Mouse (Mus musculus): ENCODE measurements around the gene Olfr559. TPM values are rescaled to one million over a fixed set of nuclear protein-coding genes. Genes with fewer than 3 reads are reported as not detected.
A peak's percentile ranks its signal among the peaks of the same experiment; 100 is the strongest.

Gene Olfr559
- total RNA-seq (2021), result not detected

DNA sequence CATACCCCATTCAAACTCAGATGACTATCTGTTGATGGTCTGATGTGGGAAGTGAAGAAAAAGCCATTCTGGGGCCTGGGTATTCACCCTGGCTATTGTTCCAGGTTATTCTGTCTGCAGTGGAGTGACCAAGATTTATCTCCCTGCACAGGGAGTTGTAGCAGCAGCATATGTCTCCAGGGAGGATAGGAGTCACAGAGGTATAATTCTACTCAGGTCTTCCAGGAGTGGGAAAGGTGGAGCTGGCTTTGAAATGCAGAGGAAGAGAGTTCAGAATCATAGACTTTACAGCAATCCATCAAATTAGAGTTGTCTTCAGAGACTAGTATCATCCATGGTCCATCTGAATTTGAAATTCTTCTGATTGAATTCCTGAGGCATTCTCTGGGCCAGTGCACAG lies at the start of gene Olfr559:
TSS of gene Olfr559 (minus strand) at position 101 of the 400 bp plus-strand sequence.
- intact Hi-C loops (cut with DNase I), result no loop called here
- no peak for DNase-seq

DNA sequence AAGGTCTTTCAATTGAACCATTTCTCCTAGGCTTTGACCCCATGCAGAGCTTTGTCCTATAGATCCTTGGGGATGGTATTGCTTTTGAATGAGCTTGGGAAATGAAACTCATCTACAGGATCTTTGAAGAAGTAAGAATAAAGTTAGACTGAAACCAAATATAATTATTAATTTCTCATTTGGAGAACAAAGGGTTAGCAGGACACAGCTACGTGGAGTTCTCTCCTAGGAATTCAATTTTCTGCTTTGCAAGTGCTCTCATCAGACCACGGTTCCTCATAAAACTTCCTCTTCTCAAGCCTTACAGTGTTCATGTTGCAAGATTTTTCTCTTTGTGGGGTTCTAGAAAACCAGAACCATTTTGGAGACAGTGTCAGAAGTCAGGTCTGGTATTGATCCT lies 43.6 kb upstream of the Olfr559 start, which contains the start of gene Olfr561:
TSS of gene Olfr561 (plus strand) at position 301 of the 400 bp plus-strand sequence.
- no peak for DNase-seq
- intact Hi-C loops (cut with DNase I), result no loop called here

DNA sequence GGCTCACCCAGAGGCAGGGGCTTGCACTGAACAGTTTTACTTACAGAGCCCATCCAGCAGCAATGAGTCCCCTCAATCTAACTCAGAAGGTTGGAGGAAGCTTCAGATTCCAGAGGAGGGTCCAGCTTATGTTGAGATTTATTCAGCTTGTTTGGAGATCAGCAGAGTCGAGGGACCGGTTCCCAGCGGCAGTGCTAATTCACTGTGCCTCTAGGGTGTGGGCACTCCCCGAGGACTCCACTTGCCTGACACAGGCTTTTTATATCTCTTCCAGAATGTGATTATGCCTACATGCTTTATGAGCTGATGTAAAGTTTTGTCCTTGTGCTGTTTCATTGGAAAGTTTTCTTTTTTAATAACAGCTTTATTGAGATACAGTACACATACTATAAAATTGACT lies 32.0 kb upstream of the Olfr559 start, which contains the start of the genes Olfr560 and Olfr78:
TSS of gene Olfr560 (minus strand) at position 101 of the 400 bp plus-strand sequence.
TSS of gene Olfr78 (minus strand) at position 206 of the 400 bp plus-strand sequence.
- DNase-seq, result no peak
- intact Hi-C loops (cut with DNase I), result no loop called here

DNA sequence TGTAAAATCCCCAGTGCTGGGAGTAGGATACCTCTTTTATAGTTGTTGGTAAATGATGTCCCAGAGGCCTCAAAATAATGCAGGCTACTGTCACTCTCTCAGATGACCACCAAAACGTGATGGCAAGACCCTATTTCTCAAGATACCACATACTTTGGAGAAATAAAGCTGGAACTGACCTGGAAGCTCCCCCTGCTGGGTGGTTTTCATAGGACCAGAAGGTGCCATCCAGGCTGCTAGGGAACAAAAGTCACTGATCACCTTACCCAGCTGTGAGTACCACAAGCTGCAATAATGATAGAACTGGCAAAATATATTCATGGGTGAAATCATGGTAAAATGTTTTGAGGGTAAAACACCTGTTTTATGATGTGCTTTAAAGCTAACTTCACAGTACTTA lies 24.8 kb upstream of the Olfr559 start:
- no peak for DNase-seq
- intact Hi-C loops (cut with DNase I), result no loop called here

DNA sequence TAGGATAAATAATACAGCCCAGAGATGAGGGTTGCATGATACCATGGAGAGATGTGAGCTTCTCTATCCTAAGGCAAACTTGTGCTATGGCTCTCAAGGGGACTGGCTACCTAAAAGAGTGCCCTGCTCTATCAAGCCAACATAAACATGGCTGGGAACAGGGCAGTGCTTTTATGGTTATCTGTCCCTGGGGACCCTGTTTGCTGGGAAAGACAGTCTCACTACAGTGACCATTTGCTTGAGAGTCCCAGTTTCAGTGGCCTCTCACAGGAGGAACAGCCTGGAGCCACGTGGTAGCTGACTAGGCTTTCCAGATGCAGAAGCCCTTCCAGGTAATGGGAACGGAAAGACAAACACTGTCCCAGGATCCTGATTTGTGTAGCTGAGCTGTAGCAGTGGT lies 10.4 kb upstream of the Olfr559 start:
- intact Hi-C loops (cut with DNase I), result no loop called here
- DNase-seq, result no peak

DNA sequence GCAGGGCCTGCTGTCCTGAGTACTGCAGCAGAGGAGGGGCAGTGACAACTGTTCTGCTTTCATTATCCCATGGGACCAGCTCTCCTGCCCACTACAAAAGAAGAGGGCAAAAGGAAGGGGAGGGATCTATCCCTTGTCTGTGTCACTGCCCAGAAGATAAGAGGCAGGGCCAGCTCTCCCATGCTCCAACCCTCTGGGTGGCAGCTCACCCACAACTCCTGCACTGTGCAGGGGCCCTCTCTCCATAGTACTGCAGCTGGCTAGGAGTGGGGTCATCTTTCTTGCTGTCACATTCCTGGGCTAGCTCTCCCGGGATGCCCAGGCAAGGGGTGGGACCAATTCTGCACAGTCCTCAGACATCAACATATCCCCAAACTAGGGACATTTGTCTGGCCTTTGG lies 6.5 kb upstream of the Olfr559 start:
- DNase-seq, result no peak
- intact Hi-C loops (cut with DNase I), result no loop called here

DNA sequence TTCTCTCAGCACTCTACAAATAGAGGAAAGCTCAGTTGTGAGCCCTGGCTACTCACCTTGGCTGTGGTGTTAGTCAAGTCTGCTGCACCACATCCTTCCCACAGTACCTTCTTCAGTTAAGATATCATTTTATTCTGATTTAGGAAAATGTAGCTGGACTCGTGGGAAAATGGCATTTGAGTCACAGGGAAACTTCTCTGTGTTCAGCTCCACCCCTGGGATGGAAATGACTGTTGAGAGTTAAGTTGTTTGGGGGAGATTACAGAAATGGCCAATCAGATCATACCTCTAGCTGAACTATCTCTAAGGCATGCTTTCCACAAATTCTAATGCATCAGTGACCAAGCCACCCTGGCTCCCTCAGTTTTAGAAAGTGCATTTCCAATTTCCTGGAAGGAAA lies 8.3 kb downstream of the Olfr559 start, which contains the start of gene Olfr33:
TSS of gene Olfr33 (minus strand) at position 101 of the 400 bp plus-strand sequence.
- no peak for DNase-seq
- intact Hi-C loops (cut with DNase I), result no loop called here

DNA sequence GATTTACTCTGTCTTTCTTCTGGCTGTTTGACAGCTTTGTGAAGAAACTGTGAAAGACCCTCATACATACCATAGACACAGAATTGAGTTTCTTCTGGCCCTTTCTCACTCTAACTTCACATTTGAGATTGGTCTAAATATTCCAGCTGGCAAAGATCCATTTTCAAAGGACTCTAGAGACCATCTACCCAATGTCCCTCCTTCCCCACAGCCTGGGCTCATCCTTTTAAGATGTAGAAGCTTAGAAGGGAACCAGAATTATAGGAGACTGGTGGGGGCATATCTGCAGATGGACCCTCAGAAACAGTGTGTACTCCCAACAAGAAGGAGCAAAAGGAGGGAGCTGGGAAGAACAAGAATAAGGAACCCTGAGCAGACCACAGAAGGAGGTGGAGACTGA lies 25.4 kb downstream of the Olfr559 start, which contains the start of gene Olfr558:
TSS of gene Olfr558 (plus strand) at position 301 of the 400 bp plus-strand sequence.
- intact Hi-C loops (cut with DNase I), result no loop called here
- no peak for DNase-seq

DNA sequence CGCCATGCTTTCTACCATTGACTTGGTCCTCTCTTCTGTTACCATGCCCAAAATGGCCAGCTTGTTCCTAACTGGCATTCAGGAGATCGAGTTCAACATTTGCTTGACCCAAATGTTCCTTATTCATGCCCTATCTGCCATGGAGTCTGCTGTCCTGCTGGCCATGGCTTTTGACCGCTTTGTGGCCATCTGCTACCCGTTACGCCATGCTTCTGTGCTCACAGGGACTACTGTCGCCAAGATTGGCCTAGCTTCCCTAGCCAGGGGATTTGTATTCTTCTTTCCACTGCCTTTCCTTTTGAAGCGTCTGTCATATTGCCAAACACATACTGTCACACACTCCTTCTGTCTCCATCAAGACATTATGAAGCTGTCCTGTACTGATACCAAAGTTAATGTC lies 28.8 kb downstream of the Olfr559 start:
- intact Hi-C loops (cut with DNase I), result loop anchor here (10.0 kb wide), 1 partner anchor 216 kb away; the partner anchor contains the start of gene Olfr571
- DNase-seq, result peak; percentile 6

DNA sequence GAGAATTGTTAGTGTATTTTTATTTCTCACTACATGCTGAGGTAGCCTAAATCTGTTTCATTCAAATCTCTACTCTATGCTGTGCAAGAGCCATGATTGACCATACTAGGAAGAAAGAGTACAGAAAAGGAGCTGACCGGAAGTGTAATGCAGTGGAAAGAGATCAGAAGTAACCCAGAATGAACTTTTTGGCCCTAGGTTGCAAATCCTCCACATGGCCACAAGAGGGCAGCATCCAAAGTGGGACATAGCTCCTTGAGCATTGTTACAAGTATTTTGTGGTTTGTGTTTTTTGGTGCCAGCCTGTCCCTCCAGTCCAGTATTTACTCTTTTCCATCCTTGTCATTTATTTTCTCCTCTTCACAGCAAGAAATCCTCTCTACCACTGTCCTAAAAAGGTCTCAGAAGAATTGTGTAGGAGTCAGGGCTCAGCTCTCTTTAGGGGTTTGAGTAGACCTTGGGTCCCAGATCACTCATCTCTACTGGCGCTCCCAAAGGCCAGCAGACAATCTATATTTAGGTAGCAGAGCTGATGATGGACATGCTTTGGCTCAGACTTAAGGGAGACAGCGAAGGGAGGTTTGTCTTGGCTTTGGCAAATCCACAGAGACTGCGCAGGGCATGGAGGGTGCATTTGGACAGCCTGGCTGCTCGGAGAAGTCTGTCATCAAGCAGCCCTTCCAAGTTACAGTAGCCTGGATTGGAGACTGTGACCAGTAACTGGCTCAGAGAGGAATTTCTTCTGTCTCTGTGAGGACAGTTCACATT lies 31.7 kb downstream of the Olfr559 start, which contains the start of gene Olfr557:
TSS of gene Olfr557 (plus strand) at position 553 of the 768 bp plus-strand sequence.
- peak; percentile 12 for DNase-seq
- intact Hi-C loops (cut with DNase I), result loop anchor here (10.0 kb wide), 1 partner anchor 219 kb away; the partner anchor contains the start of gene Olfr571

DNA sequence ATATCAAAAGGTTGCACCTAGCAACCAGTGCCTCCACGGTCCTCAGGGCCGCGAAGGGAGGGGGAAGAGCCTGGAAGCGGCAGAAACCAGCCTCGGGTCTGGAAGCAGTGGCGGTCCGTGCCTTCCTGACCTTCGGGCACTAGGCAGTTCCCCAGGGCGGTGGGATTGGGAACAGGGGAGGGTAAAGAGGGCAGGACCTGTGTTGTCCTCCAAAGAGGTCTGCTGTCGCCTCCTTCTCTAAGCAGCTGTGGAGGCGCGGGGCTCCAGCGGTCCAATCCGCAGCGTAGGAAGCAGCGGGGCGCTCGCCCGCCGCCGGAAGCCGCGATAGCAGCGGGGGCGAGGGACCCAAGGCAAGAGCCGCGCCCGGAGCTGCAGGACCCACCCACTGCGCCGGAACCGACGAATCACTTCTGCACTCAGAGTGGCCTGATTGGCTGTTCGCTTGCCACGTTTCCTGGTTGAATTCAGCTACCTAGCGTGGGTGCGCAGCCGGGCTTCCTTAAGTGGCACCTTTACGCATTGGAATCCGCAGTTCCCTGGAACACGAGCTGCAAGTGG lies 40.3 kb downstream of the Olfr559 start, which contains the start of gene Trim68:
TSS of gene Trim68 (minus strand) at position 384 of the 558 bp plus-strand sequence.
- peak; percentile 84 for DNase-seq
- intact Hi-C loops (cut with DNase I), result no loop called here

DNA sequence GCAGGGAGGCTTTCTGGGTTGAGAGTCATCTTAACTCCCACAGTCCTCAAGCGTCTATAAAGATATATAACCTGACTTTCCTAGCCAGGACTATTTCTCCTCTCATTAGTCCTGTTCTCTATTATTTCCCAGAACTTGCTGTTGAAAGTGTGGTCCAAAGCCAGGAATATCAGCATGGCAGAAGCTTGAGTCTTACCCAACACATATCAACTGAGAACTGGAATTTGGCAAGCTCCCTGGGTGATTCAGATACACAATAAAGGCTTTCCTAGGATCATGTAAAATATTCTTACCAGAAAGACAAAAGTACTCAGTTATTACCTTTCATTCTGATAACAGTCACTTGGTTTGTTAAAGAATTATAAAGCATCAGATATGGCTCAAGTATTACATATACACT lies 45.4 kb downstream of the Olfr559 start:
- intact Hi-C loops (cut with DNase I), result no loop called here
- no peak for DNase-seq

DNA sequence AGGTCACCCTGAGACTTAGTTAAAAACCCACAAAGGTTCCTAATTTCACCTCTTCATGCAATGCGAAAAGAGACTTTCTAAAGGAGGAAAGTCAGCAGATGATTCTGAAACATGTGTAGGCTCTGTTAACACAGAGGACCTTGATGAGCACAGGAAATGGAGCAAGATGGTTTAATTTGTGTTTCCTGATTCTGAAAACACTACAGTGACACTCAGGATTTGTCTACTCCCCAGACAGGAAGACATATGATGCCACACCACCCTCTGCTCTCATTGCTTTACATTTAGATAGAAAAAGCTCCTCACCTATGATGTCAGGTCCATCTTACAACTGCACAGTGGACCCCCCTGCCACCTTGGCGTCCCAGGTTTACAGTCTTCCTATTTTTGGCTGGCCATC lies 51.1 kb downstream of the Olfr559 start:
- intact Hi-C loops (cut with DNase I), result no loop called here
- DNase-seq, result no peak

Other genes starting within 250 kb of the Olfr559 start
- not detected for gene Olfr543, start 245.8 kb downstream of the Olfr559 start, total RNA-seq (2021)
- not detected for gene Olfr544, start 239.2 kb downstream of the Olfr559 start, total RNA-seq (2021)
- gene Olfr545, start 227.9 kb downstream of the Olfr559 start, total RNA-seq (2021), result not detected
- gene Olfr547, start 192.7 kb downstream of the Olfr559 start, total RNA-seq (2021), result not detected
- not detected for gene Olfr548-ps1, start 186.6 kb downstream of the Olfr559 start, total RNA-seq (2021)
- not detected for gene Olfr549, start 177.6 kb downstream of the Olfr559 start, total RNA-seq (2021)
- 1 to 10 TPM; 1.9 to 2.3 TPM for gene Trim21, start 162.0 kb downstream of the Olfr559 start, total RNA-seq (2021)
- under 1 TPM in 1 of 2 experiments, not detected in 1; 0.08 TPM for gene Olfr550, start 156.0 kb downstream of the Olfr559 start, total RNA-seq (2021)
- gene Olfr551, start 135.6 kb downstream of the Olfr559 start, total RNA-seq (2021), result not detected
- not detected for gene Olfr552, start 129.7 kb downstream of the Olfr559 start, total RNA-seq (2021)
- gene Olfr553, start 109.3 kb downstream of the Olfr559 start, total RNA-seq (2021), result not detected
- gene Olfr554, start 89.1 kb downstream of the Olfr559 start, total RNA-seq (2021), result not detected
- gene Olfr555, start 68.7 kb downstream of the Olfr559 start, total RNA-seq (2021), result not detected
- gene Olfr556, start 62.6 kb downstream of the Olfr559 start, total RNA-seq (2021), result not detected
- gene Trim68, start 40.2 kb downstream of the Olfr559 start, total RNA-seq (2021), result 1 to 10 TPM; 5.9 to 6.1 TPM
- gene Olfr557, start 31.6 kb downstream of the Olfr559 start, total RNA-seq (2021), result not detected
- gene Olfr558, start 25.3 kb downstream of the Olfr559 start, total RNA-seq (2021), result under 1 TPM; 0.12 to 0.14 TPM
- gene Olfr33, start 8.4 kb downstream of the Olfr559 start, total RNA-seq (2021), result not detected
- not detected for gene Olfr560, start 31.9 kb upstream of the Olfr559 start, total RNA-seq (2021)
- under 1 TPM; 0.28 to 0.36 TPM for gene Olfr78, start 32.0 kb upstream of the Olfr559 start, total RNA-seq (2021)
- not detected for gene Olfr561, start 43.7 kb upstream of the Olfr559 start, total RNA-seq (2021)
- gene Olfr564, start 76.0 kb upstream of the Olfr559 start, total RNA-seq (2021), result not detected
- gene Olfr566, start 131.3 kb upstream of the Olfr559 start, total RNA-seq (2021), result not detected
- not detected for gene Olfr568, start 149.6 kb upstream of the Olfr559 start, total RNA-seq (2021)
- not detected for gene Olfr569, start 163.4 kb upstream of the Olfr559 start, total RNA-seq (2021)
- not detected for gene Olfr570, start 167.1 kb upstream of the Olfr559 start, total RNA-seq (2021)
- not detected for gene Olfr571, start 190.0 kb upstream of the Olfr559 start, total RNA-seq (2021)
- gene Olfr572, start 196.9 kb upstream of the Olfr559 start, total RNA-seq (2021), result not detected
- not detected for gene Olfr573-ps1, start 215.1 kb upstream of the Olfr559 start, total RNA-seq (2021)
- not detected for gene Olfr574, start 221.0 kb upstream of the Olfr559 start, total RNA-seq (2021)
- gene Olfr575, start 231.3 kb upstream of the Olfr559 start, total RNA-seq (2021), result not detected
- gene Olfr576, start 235.2 kb upstream of the Olfr559 start, total RNA-seq (2021), result not detected
- not detected for gene Olfr577, start 248.5 kb upstream of the Olfr559 start, total RNA-seq (2021)

Measured in left cerebral cortex, postnatal 4 days (tissue).